Mouse (Mus musculus) brain, embryonic 14.5 days (tissue): ENCODE data around the gene Fads2.

Source experiments
- CTCF ChIP-seq: fragments of 200-500 bp; IDR thresholded peaks from 2 replicates; pipeline ENCODE4 v1.5.1; 2012; ENCODE audit warnings: inconsistent platforms, mild to moderate bottlenecking, moderate library complexity, borderline replicate concordance; ENCODE audit not compliant: insufficient read depth, insufficient read length; ENCODE audit errors: extremely low read depth
- POLR2A ChIP-seq: fragments of 200-500 bp; IDR thresholded peaks from 2 replicates; pipeline ENCODE4 v1.6.1; 2012; ENCODE audit warnings: mild to moderate bottlenecking, inconsistent platforms, borderline replicate concordance; ENCODE audit not compliant: poor library complexity, insufficient read depth, insufficient read length, severe bottlenecking; ENCODE audit errors: extremely low read depth

- TF ChIP-seq POLR2A = no peak
- TF ChIP-seq CTCF = no peak
These were observed 38.2 kb upstream of the Fads2 start for GRCm38 (mm10) chr19:10139736-10140135.
